Mouse (Mus musculus) spleen, adult 2 months (tissue): Measurements from ENCODE around the gene Ihh.

Source experiments
- CTCF ChIP-seq: fragments of 200-500 bp; IDR thresholded peaks from 2 replicates; pipeline ENCODE4 v1.5.1; 2011; ENCODE audit warnings: mild to moderate bottlenecking, inconsistent platforms; ENCODE audit not compliant: insufficient read depth, insufficient read length, insufficient replicate concordance; ENCODE audit errors: extremely low read depth
- POLR2A ChIP-seq: fragments of 200-500 bp; IDR thresholded peaks from 2 replicates; pipeline ENCODE4 v1.6.1; 2011; ENCODE audit warnings: low read depth, low read length, inconsistent platforms

DNA sequence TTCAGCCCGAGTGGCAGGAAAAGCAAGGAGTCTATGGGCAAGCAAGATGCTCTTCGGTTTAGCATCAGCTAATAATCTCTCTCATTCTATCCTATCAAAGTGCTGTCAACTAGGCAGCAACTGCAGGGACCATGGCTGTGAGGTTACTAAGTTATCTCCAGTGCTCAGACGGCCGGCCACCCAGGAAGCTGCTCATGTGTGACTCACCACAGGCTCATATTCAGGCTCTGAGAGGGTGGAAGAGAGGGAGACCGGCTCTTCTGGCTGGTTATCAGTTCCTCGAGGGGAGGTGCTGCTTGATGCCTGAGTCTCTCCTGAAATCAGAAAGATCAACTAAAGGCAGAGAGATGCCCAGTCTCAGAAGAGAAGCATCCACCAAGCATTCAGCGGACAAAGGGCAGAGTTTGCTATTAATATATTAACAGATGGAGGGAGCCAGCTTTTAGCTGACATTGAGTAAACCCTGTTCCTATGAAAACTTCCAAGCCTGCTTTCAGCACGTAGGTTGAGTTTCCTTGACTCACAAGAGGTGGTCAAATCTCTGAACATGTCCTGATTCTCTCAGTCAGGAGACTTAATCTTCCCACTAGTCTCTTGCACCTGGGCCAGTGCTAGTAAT lies 16.6 kb upstream of the Ihh start:
- TF ChIP-seq POLR2A = no peak
- no peak for TF ChIP-seq CTCF
